Mouse (Mus musculus) left cerebral cortex, postnatal 25 days (tissue): Measurements from ENCODE around the gene Lilrb4a. TPM values are rescaled to one million over a fixed set of nuclear protein-coding genes. Genes with fewer than 3 reads are reported as not detected.
A peak's percentile ranks its signal among the peaks of the same experiment; 100 is the strongest.
"Not testable (repeated sequence)": the region's sequence is repeated elsewhere in the genome, so short reads cannot be mapped to it uniquely, and the experiment has no call there.

Experiments used
- DNase-seq, 2 experiments: peaks; one replicate each; pipeline ENCODE4 v3.0.0; 2022; ENCODE audit warnings: low spot score in 2 of 2, mixed read lengths in 1 of 2
- intact Hi-C: fragments of 180-260 bp; cut with DNase I; formaldehyde crosslinking; loops from one replicate; pipeline ENCODE4 v1.15.1; 2025
- total RNA-seq, 2 experiments: library from RNA; stranded (reverse); gene quantifications; 2 replicates each; pipeline ENCODE4 v1.2.3; 2021

Lilrb4a gene
- total RNA-seq = under 1 TPM; 0.34 to 0.53 TPM

DNA sequence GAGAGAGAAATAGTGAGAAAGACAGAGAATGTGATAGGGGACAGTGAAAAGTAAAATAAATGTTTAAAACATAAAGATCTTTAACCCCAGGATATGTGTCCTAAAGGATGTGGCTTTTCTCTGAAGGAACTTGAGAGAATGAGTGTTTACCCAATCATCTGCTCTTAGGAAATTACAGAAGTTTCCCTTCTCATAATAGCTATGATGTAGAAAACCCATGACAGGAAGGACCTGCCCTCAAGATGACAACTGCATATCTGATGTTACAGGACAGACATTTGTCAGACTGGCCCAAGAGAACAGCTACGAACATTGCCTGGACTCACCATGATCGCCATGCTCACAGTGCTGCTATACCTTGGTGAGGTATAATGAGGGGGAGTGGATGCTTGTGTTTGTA is at the start of gene Lilrb4a:
Gene Lilrb4a (plus strand): TSS at position 266 of the 400 bp plus-strand sequence.
- DNase-seq, intact Hi-C loops: not testable (repeated sequence)

DNA sequence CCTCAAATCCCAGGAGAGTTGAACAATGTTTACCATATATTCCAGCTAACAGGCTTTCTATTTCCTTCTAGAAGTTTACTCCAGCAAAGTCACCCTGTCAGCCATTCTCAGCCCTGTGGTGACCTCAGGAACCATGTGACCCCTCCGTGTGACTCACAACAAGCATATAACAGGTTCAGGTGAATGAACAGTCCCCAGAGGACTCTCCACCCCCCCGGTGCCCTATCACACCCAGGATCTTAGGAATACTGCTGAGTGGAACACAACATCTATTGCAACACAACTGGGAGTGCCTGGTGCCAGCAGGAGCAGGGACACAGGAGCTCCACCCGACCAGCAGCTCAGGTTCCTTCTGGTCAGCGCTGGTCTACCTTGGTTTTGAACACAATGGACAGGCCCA is 39.1 kb upstream of the Lilrb4a start:
- intact Hi-C loops = no loop called here
- no peak for DNase-seq

DNA sequence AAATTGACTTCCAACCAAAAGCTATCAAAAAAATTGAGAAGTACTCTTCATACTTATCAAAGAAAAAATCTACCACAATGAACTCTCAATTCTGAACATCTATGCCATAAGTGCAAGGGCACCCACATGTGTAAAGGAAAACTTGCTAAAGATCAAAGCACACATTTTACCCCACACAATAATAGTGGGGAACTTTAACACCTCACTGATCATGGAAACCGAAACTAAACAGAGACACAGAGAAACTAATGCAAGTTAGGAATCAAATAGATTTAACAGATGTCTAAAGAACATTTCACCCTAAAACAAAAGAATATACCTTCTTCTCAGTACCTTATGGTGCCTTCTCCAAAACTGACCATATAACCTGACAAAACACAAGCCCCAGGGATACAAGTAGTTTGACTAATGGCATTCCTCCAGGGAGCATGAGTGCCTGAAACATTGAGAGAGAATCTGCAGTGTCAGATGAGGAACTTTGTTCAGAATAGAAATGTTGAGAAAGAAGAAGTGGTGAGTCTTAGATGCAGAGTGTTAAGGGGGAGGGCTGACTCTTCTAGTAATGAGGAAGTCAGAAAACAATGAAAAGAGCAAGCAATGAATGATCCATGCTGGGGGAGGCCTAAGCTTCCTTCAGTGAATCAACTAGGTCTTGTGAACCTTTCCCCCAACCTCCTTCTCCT is 37.0 kb upstream of the Lilrb4a start:
- peak in 1 of 2 experiments; percentile 17 for DNase-seq
- intact Hi-C loops = no loop called here

DNA sequence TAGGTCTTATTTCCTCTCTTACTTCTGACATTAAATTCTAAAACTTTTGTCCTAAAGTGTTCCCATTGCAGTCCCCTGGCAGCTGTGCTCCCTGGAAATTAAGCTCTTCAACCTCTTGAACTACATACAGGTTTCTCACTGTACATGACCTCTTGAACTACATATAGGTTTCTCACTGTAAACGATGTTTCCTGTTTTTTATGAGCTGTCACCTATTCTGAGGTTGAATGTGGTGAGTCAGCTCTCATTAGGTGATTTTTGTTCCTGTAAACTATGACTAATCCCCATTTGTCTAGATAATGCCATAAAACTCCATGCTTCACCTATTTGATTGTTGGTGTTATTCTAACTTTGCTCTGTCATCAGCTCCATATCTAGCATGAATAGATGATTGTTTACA is 36.4 kb upstream of the Lilrb4a start:
- intact Hi-C loops = no loop called here
- no peak for DNase-seq

DNA sequence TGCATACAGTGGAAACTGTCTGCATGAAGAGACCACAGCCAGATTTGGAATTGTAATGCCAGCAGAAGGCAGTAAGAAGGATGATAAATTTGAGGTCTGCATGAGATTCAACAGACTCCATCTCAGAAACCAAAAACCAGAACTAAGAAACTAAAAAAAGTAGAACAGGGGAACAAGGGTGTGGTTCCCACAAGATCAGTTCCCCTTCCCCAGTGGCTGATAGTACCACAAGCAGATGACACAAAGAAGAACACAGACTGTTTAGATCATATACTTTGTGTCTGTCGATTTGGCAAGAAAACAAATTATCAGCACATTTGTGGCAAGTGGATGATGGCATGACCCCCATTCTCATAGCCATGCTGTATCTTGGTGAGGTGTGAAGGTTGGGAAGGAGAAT is 35.0 kb upstream of the Lilrb4a start:
- DNase-seq = peak in 1 of 2 experiments; percentile 4
- intact Hi-C loops = no loop called here

DNA sequence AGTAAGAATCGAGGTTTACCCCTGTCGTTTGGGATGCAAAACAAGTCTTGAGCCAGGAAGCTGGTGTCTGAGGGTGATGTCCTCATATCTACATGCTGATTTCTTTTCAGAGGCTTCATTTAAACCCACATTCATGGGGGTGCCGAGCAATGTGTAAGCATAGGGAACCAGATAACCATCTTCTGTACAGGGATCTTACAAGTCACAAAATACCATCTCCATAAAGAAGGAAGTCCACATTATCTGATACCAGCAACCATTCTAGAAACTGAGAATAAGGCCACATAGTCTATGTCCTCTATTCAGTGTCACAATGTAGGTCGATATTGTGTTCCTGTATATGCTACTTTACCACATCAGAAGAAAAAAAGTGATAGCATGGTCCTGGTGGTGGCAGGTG is 34.4 kb upstream of the Lilrb4a start:
- DNase-seq = no peak
- intact Hi-C loops = no loop called here

DNA sequence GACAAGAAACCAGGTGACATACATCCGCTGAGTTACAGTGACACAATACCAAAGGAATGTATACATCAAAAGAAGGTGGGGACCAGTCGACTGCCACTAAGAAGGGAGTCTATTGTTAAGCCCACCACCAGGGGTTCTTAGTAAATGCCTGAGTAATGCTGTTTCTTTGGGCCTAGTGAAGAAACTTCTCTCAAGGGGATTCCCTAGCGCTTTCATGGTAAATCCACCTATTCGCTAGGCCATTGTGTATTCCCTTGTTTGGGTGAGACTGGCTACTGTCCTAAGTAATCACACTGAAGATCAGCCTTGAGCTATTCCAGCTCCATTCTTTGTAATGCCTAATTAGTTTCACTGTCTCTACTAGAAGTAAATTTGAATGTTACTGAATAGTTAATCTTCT is 27.0 kb upstream of the Lilrb4a start:
- intact Hi-C loops = not testable (repeated sequence)

DNA sequence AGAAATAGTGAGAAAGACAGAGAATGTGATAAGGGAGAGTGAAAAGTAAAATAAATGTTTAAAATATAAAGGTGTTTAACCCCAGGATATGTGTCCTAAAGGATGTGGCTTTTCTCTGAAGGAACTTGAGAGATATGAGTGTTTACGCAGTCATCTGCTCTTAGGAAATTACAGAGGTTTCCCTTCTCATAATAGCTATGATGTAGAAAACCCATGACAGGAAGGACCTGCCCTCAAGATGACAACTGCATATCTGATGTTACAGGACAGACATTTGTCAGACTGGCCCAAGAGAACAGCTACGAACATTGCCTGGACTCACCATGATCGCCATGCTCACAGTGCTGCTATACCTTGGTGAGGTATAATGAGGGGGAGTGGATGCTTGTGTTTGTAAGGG is 10.4 kb upstream of the Lilrb4a start, which contains the start of the genes Gm49339 and Lilr4b:
Gene Gm49339 (plus strand): TSS at position 216 of the 400 bp plus-strand sequence.
Gene Lilr4b (plus strand): TSS at position 236 of the 400 bp plus-strand sequence.
- DNase-seq, intact Hi-C loops: not testable (repeated sequence)

More for the DNA sequence above, 27.0 kb upstream of the Lilrb4a start:
- DNase-seq = not testable (repeated sequence)

DNA sequence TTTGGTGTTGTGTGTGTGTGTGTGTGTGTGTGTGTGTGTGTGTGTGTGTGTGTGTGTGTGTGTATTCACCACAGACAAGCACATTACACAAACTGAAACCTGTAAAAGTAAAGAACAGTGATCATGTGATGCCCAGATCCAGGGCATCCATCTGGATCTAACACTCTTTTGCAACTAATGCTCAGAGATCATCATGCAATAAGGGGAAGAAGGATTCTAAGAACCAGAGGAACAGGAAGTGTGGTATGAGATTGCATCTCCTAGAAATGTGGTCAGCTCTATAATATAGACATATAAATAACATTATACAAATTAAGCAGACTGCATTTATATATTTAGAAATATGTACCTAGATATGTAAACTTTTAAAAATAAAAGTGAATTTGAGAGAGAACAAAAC is 29.3 kb downstream of the Lilrb4a start:
- no peak for DNase-seq
- intact Hi-C loops = no loop called here

DNA sequence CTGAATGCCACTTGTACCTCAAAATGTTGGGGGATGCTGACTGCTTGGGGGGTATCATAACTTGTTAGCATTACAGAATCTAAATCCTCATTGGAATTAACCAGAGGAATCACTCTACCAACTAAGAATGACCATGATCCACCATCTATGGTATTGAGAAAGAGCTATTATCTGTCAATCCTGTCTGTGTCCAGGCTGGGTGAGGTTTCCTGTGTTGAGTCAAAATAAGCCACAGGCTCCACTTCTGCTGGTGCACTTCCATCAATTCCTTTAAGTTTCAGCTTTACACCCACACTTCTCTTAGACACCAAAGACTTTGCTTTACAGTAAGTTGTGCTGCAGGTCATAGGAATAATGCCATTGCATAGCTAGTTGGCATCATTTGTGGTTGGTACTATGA is 30.7 kb downstream of the Lilrb4a start:
- intact Hi-C loops = no loop called here

DNA sequence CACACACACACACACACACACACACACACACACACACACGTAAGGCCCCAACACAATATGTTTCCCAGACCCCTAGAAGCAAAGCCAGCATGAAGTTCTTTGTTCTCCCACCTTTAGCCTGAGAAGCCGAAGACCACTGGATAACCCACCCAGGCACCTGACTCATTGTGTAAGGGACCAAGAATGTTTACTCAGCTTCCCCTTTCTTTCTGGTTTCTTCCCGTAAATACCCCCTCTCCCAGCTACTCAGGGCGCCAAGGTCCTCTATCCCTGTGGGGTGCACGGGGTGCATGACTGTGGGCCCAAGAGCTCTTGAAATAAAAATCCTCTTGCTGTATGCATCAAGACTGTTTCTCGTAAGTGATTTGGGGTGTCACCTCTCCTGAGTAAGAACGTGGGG is 35.3 kb downstream of the Lilrb4a start:
- no peak for DNase-seq
- intact Hi-C loops = no loop called here

More for the DNA sequence above, 30.7 kb downstream of the Lilrb4a start:
- no peak for DNase-seq

DNA sequence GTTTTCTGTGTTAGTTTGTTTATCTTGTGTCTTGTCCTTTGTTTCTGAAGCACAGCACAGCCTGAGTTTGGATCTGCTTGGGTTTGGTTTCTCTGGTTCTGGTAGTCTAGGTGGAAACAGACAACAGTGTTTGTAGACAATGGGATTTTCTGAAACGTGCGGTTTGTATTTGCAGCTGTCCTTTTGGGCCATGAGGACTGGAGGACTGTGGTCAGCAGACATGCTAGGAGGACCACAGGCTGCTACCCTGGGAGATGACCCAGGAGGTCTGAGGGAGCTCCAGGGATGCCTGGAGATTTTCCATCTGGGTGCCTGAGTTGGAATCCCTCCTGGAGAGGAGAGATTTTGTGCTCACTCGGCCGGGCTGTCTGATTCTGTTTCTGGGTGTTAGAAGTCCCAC is 35.9 kb downstream of the Lilrb4a start:
- intact Hi-C loops = no loop called here
- DNase-seq = no peak

DNA sequence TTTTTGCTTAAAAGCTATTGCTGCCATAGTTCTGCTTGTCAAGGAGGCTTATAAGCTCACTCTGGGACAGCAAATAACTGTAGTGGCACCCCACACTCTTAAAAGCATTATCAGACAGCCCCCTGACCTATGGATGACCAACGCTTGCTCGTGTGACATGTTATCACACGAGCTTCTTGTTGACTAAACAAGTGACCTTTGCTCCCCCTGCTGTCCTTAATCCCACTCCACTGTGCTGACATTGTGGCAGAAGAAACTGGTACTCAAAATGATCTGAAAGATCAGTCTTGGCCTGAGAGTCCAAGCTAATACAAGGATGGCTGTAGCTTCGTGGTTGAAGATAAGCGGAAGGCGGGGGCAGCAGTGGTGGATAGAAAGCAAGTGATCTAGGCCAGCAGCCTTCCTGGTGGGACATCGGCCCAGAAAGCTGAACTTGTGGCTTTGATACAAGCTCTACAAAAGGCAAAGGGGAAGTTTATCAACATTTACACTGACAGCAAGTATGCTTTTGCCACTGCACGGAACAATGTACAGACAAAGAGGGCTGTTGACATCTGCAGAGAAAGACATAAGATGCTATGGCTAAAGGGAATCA is 38.2 kb downstream of the Lilrb4a start:
- intact Hi-C loops = no loop called here

DNA sequence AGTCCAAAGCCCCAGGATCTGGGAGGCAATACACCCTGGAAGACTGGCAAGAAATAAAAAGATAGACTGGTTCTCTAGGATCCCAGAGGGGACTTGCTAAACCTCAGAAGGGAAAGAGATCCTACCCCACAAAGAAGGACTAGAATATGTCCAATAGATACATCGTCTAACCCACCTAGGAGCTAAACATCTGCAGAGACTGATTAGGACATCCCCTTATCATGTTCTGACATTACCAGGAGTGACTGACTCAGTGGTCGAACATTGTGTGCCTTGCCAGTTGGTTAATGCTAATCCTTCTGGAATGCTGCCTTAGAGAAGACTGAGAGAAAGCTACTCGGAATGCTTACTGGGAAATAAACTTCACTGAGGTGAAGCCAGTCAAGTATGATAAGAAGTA is 38.7 kb downstream of the Lilrb4a start:
- no peak for DNase-seq
- intact Hi-C loops = no loop called here

More for the DNA sequence above, 38.2 kb downstream of the Lilrb4a start:
- no peak for DNase-seq

DNA sequence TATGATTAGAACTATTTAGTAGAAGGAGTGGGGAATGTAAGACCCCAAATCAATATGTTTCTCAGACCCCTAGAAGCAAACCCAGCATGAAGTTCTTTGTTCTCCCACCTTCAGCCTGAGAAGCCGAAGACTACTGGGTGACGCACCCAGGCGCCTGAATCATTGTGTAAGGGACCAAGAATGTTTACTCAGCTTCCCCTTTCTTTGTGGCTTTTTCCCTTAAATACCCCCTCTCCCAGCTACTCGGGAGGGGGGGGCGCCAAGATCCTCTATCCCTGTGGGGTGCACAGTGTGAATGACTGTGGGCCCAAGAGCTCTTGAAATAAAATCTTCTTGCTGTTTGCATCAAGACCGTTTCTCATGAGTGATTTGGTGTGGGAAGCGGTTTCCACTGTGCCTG is 40.1 kb downstream of the Lilrb4a start:
- intact Hi-C loops = no loop called here
- no peak for DNase-seq

Other genes with a start within 250 kb of the Lilrb4a start
- gene Gm49339, start 10.3 kb upstream of the Lilrb4a start, total RNA-seq = not detected
- under 1 TPM in 1 of 2 experiments, not detected in 1; 0.37 TPM for gene Lilr4b, start 10.3 kb upstream of the Lilrb4a start, total RNA-seq
- not detected for gene Fam162b, start 99.6 kb downstream of the Lilrb4a start, total RNA-seq
- gene Gprc6a, start 140.5 kb downstream of the Lilrb4a start, total RNA-seq = not detected
- gene Rfx6, start 186.8 kb downstream of the Lilrb4a start, total RNA-seq = not detected